Mouse (Mus musculus): ENCODE results near the gene Bzw2. TPM values are rescaled to one million over a fixed set of nuclear protein-coding genes. Genes with fewer than 3 reads are reported as not detected.

Bzw2 gene
- polyA plus RNA-seq, 1 experiment: 101 TPM

GRCm38 (mm10) chr12:36072860-36073259, 85.0 kb downstream of the Bzw2 start:
- H3K27me3 ChIP-seq (ENCODE audit: control insufficient read depth, insufficient read depth, insufficient read length): no peaks in the 10 kb centered on the region
- H3K36me3 ChIP-seq (ENCODE audit: control insufficient read depth, insufficient read depth): no peaks in the 10 kb centered on the region
- no peak overlapping the region for H3ac ChIP-seq (ENCODE audit: control insufficient read depth, insufficient read length, low read depth)
- H3K79me2 ChIP-seq (ENCODE audit: control insufficient read depth, insufficient read depth): no peaks in the 10 kb centered on the region
- no peak for TF ChIP-seq USF1 (IDR thresholded peaks at IDR 0.05; ENCODE audit: low read depth)
- no peak for TF ChIP-seq MYOG (IDR thresholded peaks at IDR 0.05; ENCODE audit: control insufficient read depth, extremely low read depth, insufficient read length)
- TF ChIP-seq MAX (IDR thresholded peaks at IDR 0.05): no peak
- no peak overlapping the region for H3K4me3 ChIP-seq (ENCODE audit: insufficient read depth, poor library complexity, severe bottlenecking)
- H3K79me3 ChIP-seq (ENCODE audit: low read depth): no peaks in the 10 kb centered on the region

GRCm38 (mm10) chr12:36070231-36070630, 87.6 kb downstream of the Bzw2 start:
- Histone ChIP-seq H3ac (ENCODE audit: control insufficient read depth, insufficient read length, low read depth) (no peak overlapping the region), H3K36me3 (ENCODE audit: control insufficient read depth, insufficient read depth) (no peaks in the 10 kb centered on the region), H3K27me3 (ENCODE audit: control insufficient read depth, insufficient read depth, insufficient read length) (no peaks in the 10 kb centered on the region), H3K79me3 (ENCODE audit: low read depth) (no peaks in the 10 kb centered on the region), H3K4me3 (ENCODE audit: insufficient read depth, poor library complexity, severe bottlenecking) (no peak overlapping the region), H3K79me2 (ENCODE audit: control insufficient read depth, insufficient read depth) (no peaks in the 10 kb centered on the region)
- TF ChIP-seq CEBPB (IDR thresholded peaks at IDR 0.05; ENCODE audit: low read depth) (no peak), USF1 (IDR thresholded peaks at IDR 0.05; ENCODE audit: low read depth) (no peak)

- Histone ChIP-seq H3K79me2 (ENCODE audit: control insufficient read depth, insufficient read depth) (no peaks in the 10 kb centered on the region), H3K36me3 (ENCODE audit: control insufficient read depth, insufficient read depth) (no peaks in the 10 kb centered on the region), H3ac (ENCODE audit: control insufficient read depth, insufficient read length, low read depth) (no peak overlapping the region), H3K4me3 (ENCODE audit: insufficient read depth, poor library complexity, severe bottlenecking) (no peak overlapping the region), H3K79me3 (ENCODE audit: low read depth) (no peaks in the 10 kb centered on the region), H3K27me3 (ENCODE audit: control insufficient read depth, insufficient read depth, insufficient read length) (no peaks in the 10 kb centered on the region)
- TF ChIP-seq CTCF (IDR thresholded peaks at IDR 0.05; ENCODE audit: control insufficient read depth, insufficient read depth, insufficient read length) (no peak), CEBPB (IDR thresholded peaks at IDR 0.05; ENCODE audit: low read depth) (no peak), MAX (IDR thresholded peaks at IDR 0.05) (no peak), FOSL1 (IDR thresholded peaks at IDR 0.05; ENCODE audit: insufficient read depth, low read length, poor library complexity, severe bottlenecking) (no peak), MYOG (IDR thresholded peaks at IDR 0.05; ENCODE audit: control insufficient read depth, extremely low read depth, insufficient read length) (no peak), USF1 (IDR thresholded peaks at IDR 0.05; ENCODE audit: low read depth) (no peak), MYOD1 (IDR thresholded peaks at IDR 0.05; ENCODE audit: control insufficient read depth, insufficient read length, low read depth) (no peak)
These were observed 90.3 kb downstream of the Bzw2 start for GRCm38 (mm10) chr12:36067538-36067937.

GRCm38 (mm10) chr12:36065911-36066310, 92.0 kb downstream of the Bzw2 start:
- TF ChIP-seq CTCF (IDR thresholded peaks at IDR 0.05; ENCODE audit: control insufficient read depth, insufficient read depth, insufficient read length) (no peak), MYOD1 (IDR thresholded peaks at IDR 0.05; ENCODE audit: control insufficient read depth, insufficient read length, low read depth) (no peak), MAX (IDR thresholded peaks at IDR 0.05) (no peak), MYOG (IDR thresholded peaks at IDR 0.05; ENCODE audit: control insufficient read depth, extremely low read depth, insufficient read length) (no peak), USF1 (IDR thresholded peaks at IDR 0.05; ENCODE audit: low read depth) (no peak), CEBPB (IDR thresholded peaks at IDR 0.05; ENCODE audit: low read depth) (no peak), FOSL1 (IDR thresholded peaks at IDR 0.05; ENCODE audit: insufficient read depth, low read length, poor library complexity, severe bottlenecking) (no peak)
- no peaks in the 10 kb centered on the region for H3K79me2 ChIP-seq (ENCODE audit: control insufficient read depth, insufficient read depth)
- H3K79me3 ChIP-seq (ENCODE audit: low read depth): no peaks in the 10 kb centered on the region
- no peaks in the 10 kb centered on the region for H3K27me3 ChIP-seq (ENCODE audit: control insufficient read depth, insufficient read depth, insufficient read length)
- H3K36me3 ChIP-seq (ENCODE audit: control insufficient read depth, insufficient read depth): no peaks in the 10 kb centered on the region
- H3ac ChIP-seq (ENCODE audit: control insufficient read depth, insufficient read length, low read depth): no peak overlapping the region
- H3K4me3 ChIP-seq (ENCODE audit: insufficient read depth, poor library complexity, severe bottlenecking): no peak overlapping the region

GRCm38 (mm10) chr12:36057699-36058098, 100.2 kb downstream of the Bzw2 start:
- Histone ChIP-seq H3K4me3 (ENCODE audit: insufficient read depth, poor library complexity, severe bottlenecking) (no peak overlapping the region), H3K79me2 (ENCODE audit: control insufficient read depth, insufficient read depth) (no peaks in the 10 kb centered on the region), H3K27me3 (ENCODE audit: control insufficient read depth, insufficient read depth, insufficient read length) (no peaks in the 10 kb centered on the region), H3K79me3 (ENCODE audit: low read depth) (no peaks in the 10 kb centered on the region), H3K36me3 (ENCODE audit: control insufficient read depth, insufficient read depth) (no peaks in the 10 kb centered on the region), H3ac (ENCODE audit: control insufficient read depth, insufficient read length, low read depth) (no peak overlapping the region)
- TF ChIP-seq FOSL1 (IDR thresholded peaks at IDR 0.05; ENCODE audit: insufficient read depth, low read length, poor library complexity, severe bottlenecking) (no peak), MYOD1 (IDR thresholded peaks at IDR 0.05; ENCODE audit: control insufficient read depth, insufficient read length, low read depth) (no peak), CEBPB (IDR thresholded peaks at IDR 0.05; ENCODE audit: low read depth) (no peak), USF1 (IDR thresholded peaks at IDR 0.05; ENCODE audit: low read depth) (no peak), CTCF (IDR thresholded peaks at IDR 0.05; ENCODE audit: control insufficient read depth, insufficient read depth, insufficient read length) (no peak), MAX (IDR thresholded peaks at IDR 0.05) (no peak), MYOG (IDR thresholded peaks at IDR 0.05; ENCODE audit: control insufficient read depth, extremely low read depth, insufficient read length) (no peak)

- Histone ChIP-seq H3K36me3 (ENCODE audit: control insufficient read depth, insufficient read depth) (no peaks in the 10 kb centered on the region), H3K4me3 (ENCODE audit: insufficient read depth, poor library complexity, severe bottlenecking) (no peak overlapping the region), H3K79me2 (ENCODE audit: control insufficient read depth, insufficient read depth) (no peaks in the 10 kb centered on the region), H3K79me3 (ENCODE audit: low read depth) (no peaks in the 10 kb centered on the region), H3ac (ENCODE audit: control insufficient read depth, insufficient read length, low read depth) (no peak overlapping the region), H3K27me3 (ENCODE audit: control insufficient read depth, insufficient read depth, insufficient read length) (no peaks in the 10 kb centered on the region)
- TF ChIP-seq FOSL1 (IDR thresholded peaks at IDR 0.05; ENCODE audit: insufficient read depth, low read length, poor library complexity, severe bottlenecking): no peak
- TF ChIP-seq MYOD1 (IDR thresholded peaks at IDR 0.05; ENCODE audit: control insufficient read depth, insufficient read length, low read depth): no peak
- TF ChIP-seq CEBPB (IDR thresholded peaks at IDR 0.05; ENCODE audit: low read depth): no peak
- TF ChIP-seq CTCF (IDR thresholded peaks at IDR 0.05; ENCODE audit: control insufficient read depth, insufficient read depth, insufficient read length): no peak
- TF ChIP-seq MAX (IDR thresholded peaks at IDR 0.05): no peak
These were observed 107.6 kb downstream of the Bzw2 start for GRCm38 (mm10) chr12:36050276-36050675.
